Mouse (Mus musculus) limb, embryonic 11.5 days (tissue): ENCODE measurements at regions not wholly inside any gene's neighbourhood (a gene's known extent, or its start where the extent isn't known, plus 50 kb on each side); places are given as distances from the start of the nearest gene placed in this dataset.

ENCODE experiments used
- ATAC-seq: fragments of 200-750 bp; cut with Nextera tagmentation; 2 replicates; pipeline ENCODE4 v1.8.0; 2017; ENCODE audit warnings: low read depth; ENCODE audit not compliant: insufficient number of reproducible peaks, low FRiP score, low TSS enrichment
- DNase-seq: peaks from one replicate; pipeline ENCODE4 v3.0.0-alpha.2; 2015; ENCODE audit warnings: low spot score
- H3K27ac ChIP-seq: fragments of 300-500 bp; sonication (generic); replicated peaks from 2 replicates; pipeline ENCODE4 v1.5.1; 2014; ENCODE audit warnings: low read depth, mild to moderate bottlenecking, low read length
- H3K27me3 ChIP-seq: fragments of 300-500 bp; sonication (generic); 2 replicates; pipeline ENCODE4 v1.6.1; 2014; ENCODE audit warnings: mild to moderate bottlenecking, low read length, mixed read lengths; ENCODE audit not compliant: control insufficient read depth, insufficient read depth
- H3K36me3 ChIP-seq: fragments of 300-500 bp; sonication (generic); 2 replicates; pipeline ENCODE4 v1.6.1; 2014; ENCODE audit warnings: mild to moderate bottlenecking, low read length, moderate library complexity, mixed read lengths; ENCODE audit not compliant: control insufficient read depth, insufficient read depth
- H3K4me1 ChIP-seq: fragments of 300-500 bp; sonication (generic); 2 replicates; pipeline ENCODE4 v1.6.1; 2014; ENCODE audit warnings: low read length, mixed read lengths; ENCODE audit not compliant: control insufficient read depth, insufficient read depth
- H3K4me2 ChIP-seq: fragments of 300-500 bp; sonication (generic); 2 replicates; pipeline ENCODE4 v1.6.1; 2014; ENCODE audit warnings: low read depth, mild to moderate bottlenecking, moderate library complexity; ENCODE audit not compliant: severe bottlenecking
- H3K4me3 ChIP-seq: fragments of 300-500 bp; sonication (generic); 2 replicates; pipeline ENCODE4 v1.5.1; 2014; ENCODE audit warnings: low read depth, low read length
- H3K9ac ChIP-seq: fragments of 300-500 bp; sonication (generic); 2 replicates; pipeline ENCODE4 v1.6.1; 2014; ENCODE audit warnings: mild to moderate bottlenecking, low read length
- H3K9me3 ChIP-seq: fragments of 300-500 bp; sonication (generic); 2 replicates; pipeline ENCODE4 v1.6.1; 2016; ENCODE audit warnings: low read length; ENCODE audit not compliant: control insufficient read depth
- WGBS: fragments of 180-500 bp; shearing (Covaris S2); extraction: QIAGEN DNeasy Blood & Tissue Kit; methylation state at CpG from one replicate; pipeline ENCODE4 v1.1.7; 2014; 5-methylcytosine and 5-hydroxymethylcytosine counted together

GRCm38 (mm10) chr1:136707394-136707793 lies 82.7 kb downstream of the Zfp281 start:
- ATAC-seq, result no peak
- WGBS, result 83% methylated on average over 8 of the region's 8 CpGs

GRCm38 (mm10) chr1:136707866-136708265 lies 83.2 kb downstream of the Zfp281 start:
- ATAC-seq, result no peak
- Histone ChIP-seq H3K27ac (no peak overlapping the region), H3K4me3 (no peak overlapping the region), H3K9ac (no peak overlapping the region), H3K27me3 (no peaks in the 10 kb centered on the region), H3K4me1 (no peaks in the 10 kb centered on the region), H3K36me3 (no peaks in the 10 kb centered on the region), H3K4me2 (no peak overlapping the region), H3K9me3 (no peaks in the 10 kb centered on the region)
- DNase-seq, result no peak
- 88% methylated on average over 12 of the region's 12 CpGs for WGBS

More at GRCm38 (mm10) chr1:136707394-136707793, 82.7 kb downstream of the Zfp281 start:
- Histone ChIP-seq H3K9ac (no peak overlapping the region), H3K27me3 (no peaks in the 10 kb centered on the region), H3K9me3 (no peaks in the 10 kb centered on the region), H3K4me3 (no peak overlapping the region), H3K4me1 (no peaks in the 10 kb centered on the region), H3K4me2 (no peak overlapping the region), H3K27ac (no peak overlapping the region), H3K36me3 (no peaks in the 10 kb centered on the region)
- DNase-seq, result no peak

- Histone ChIP-seq H3K27ac (no peak overlapping the region), H3K4me2 (no peak overlapping the region), H3K4me1 (no peaks in the 10 kb centered on the region), H3K9ac (no peak overlapping the region), H3K27me3 (no peaks in the 10 kb centered on the region), H3K4me3 (no peak overlapping the region), H3K9me3 (no peaks in the 10 kb centered on the region), H3K36me3 (no peaks in the 10 kb centered on the region)
- WGBS, result 71% methylated on average over 4 of the region's 4 CpGs
- ATAC-seq (no peak), DNase-seq (no peak)
Observed at GRCm38 (mm10) chr1:136710196-136710595, 85.5 kb downstream of the Zfp281 start.

- DNase-seq, result no peak
- Histone ChIP-seq H3K4me2 (no peak overlapping the region), H3K36me3 (no peaks in the 10 kb centered on the region), H3K27me3 (no peaks in the 10 kb centered on the region), H3K4me1 (no peaks in the 10 kb centered on the region), H3K9ac (no peak overlapping the region), H3K27ac (no peak overlapping the region), H3K9me3 (no peaks in the 10 kb centered on the region), H3K4me3 (no peak overlapping the region)
- 79% methylated on average over 7 of the region's 7 CpGs for WGBS
- no peak for ATAC-seq
Observed at GRCm38 (mm10) chr1:136711243-136711642, 86.5 kb downstream of the Zfp281 start.

- DNase-seq (no peak), ATAC-seq (no peak)
- H3K27me3 ChIP-seq, result no peaks in the 10 kb centered on the region
- H3K9ac ChIP-seq, result no peak overlapping the region
- H3K4me1 ChIP-seq, result no peaks in the 10 kb centered on the region
- H3K27ac ChIP-seq, result no peak overlapping the region
- no peaks in the 10 kb centered on the region for H3K36me3 ChIP-seq
- 88% methylated on average over 4 of the region's 4 CpGs for WGBS
- no peaks in the 10 kb centered on the region for H3K9me3 ChIP-seq
- H3K4me2 ChIP-seq, result no peak overlapping the region
- no peak overlapping the region for H3K4me3 ChIP-seq
Observed at GRCm38 (mm10) chr1:136714077-136714476, 89.4 kb downstream of the Zfp281 start.

- Histone ChIP-seq H3K36me3 (no peaks in the 10 kb centered on the region), H3K9me3 (no peaks in the 10 kb centered on the region), H3K4me3 (no peak overlapping the region), H3K4me1 (no peaks in the 10 kb centered on the region), H3K4me2 (no peak overlapping the region), H3K9ac (no peak overlapping the region), H3K27ac (no peak overlapping the region), H3K27me3 (no peaks in the 10 kb centered on the region)
- whole genome bisulfite sequencing, result 60% methylated on average over 11 of the region's 11 CpGs
- no peak for ATAC-seq
- DNase-seq, result no peak
Observed at GRCm38 (mm10) chr1:136714987-136715386, 90.3 kb downstream of the Zfp281 start.

GRCm38 (mm10) chr1:136717830-136718517 lies 93.3 kb downstream of the Zfp281 start:
- H3K27ac ChIP-seq, result no peak overlapping the region
- no peak overlapping the region for H3K4me2 ChIP-seq
- no peak for DNase-seq

GRCm38 (mm10) chr1:136723839-136724443 lies 99.2 kb downstream of the Zfp281 start:
- no peaks in the 10 kb centered on the region for H3K36me3 ChIP-seq
- H3K27ac ChIP-seq, result no peak overlapping the region
- ATAC-seq (no peak), DNase-seq (no peak)
- no peaks in the 10 kb centered on the region for H3K27me3 ChIP-seq
- H3K9me3 ChIP-seq, result no peaks in the 10 kb centered on the region
- H3K4me2 ChIP-seq, result no peak overlapping the region
- 92% methylated on average over 13 of the region's 13 CpGs for WGBS
- no peaks in the 10 kb centered on the region for H3K4me1 ChIP-seq
- H3K4me3 ChIP-seq, result no peak overlapping the region
- H3K9ac ChIP-seq, result no peak overlapping the region

More at GRCm38 (mm10) chr1:136717830-136718517, 93.3 kb downstream of the Zfp281 start:
- H3K27me3 ChIP-seq, result no peaks in the 10 kb centered on the region
- ATAC-seq, result no peak
- no peaks in the 10 kb centered on the region for H3K36me3 ChIP-seq
- no peak overlapping the region for H3K4me3 ChIP-seq
- no peak overlapping the region for H3K9ac ChIP-seq
- 69% methylated on average over 15 of the region's 15 CpGs for WGBS
- no peaks in the 10 kb centered on the region for H3K4me1 ChIP-seq
- no peaks in the 10 kb centered on the region for H3K9me3 ChIP-seq
